Mouse (Mus musculus): Measurements from ENCODE around the gene Dusp10. TPM values are rescaled to one million over a fixed set of nuclear protein-coding genes. Genes with fewer than 3 reads are reported as not detected.

Dusp10 gene
- total and polyA plus RNA-seq, 2 experiments = 2.1 to 6.5 TPM

GRCm38 (mm10) chr1:184046070-184046677, 33.1 kb downstream of the Dusp10 start:
- H3K9ac ChIP-seq (ENCODE audit: low read depth, low read length) = no peak overlapping the region
- peaks cover 9% of the 10 kb centered on the region for H3K4me1 ChIP-seq (ENCODE audit: control insufficient read depth, insufficient read depth, low read length)
- peaks cover 26% of the 10 kb centered on the region; the same call in 1 of the 2 replicates for H3K79me2 ChIP-seq (ENCODE audit: control insufficient read depth, insufficient read depth, low read length)
- no peak for DNase-seq (ENCODE audit: extremely low read depth, low read depth, low spot score)
- H3K4me3 ChIP-seq (ENCODE audit: insufficient read depth, low read depth, low read length) = no peak overlapping the region
- no peaks in the 10 kb centered on the region; the same call in 1 of the 2 replicates for H3K36me3 ChIP-seq (ENCODE audit: control insufficient read depth, insufficient read depth, low read length)
- H3K27me3 ChIP-seq (ENCODE audit: control insufficient read depth, insufficient read depth, low read length) = no peaks in the 10 kb centered on the region
- no peak overlapping the region for H3K27ac ChIP-seq (replicated peaks; ENCODE audit: insufficient read depth, low read depth, low read length)
- no peak for TF ChIP-seq POLR2A (IDR thresholded peaks at IDR 0.05; ENCODE audit: extremely low read depth, insufficient read depth, low read length)
- no peak for TF ChIP-seq CTCF (IDR thresholded peaks at IDR 0.05; ENCODE audit: low read depth, low read length)
- 86% methylated on average over 6 of the region's 6 CpGs for WGBS

- no peak for DNase-seq (ENCODE audit: extremely low read depth, low read depth, low spot score)
- no peaks in the 10 kb centered on the region; the same call in 1 of the 2 replicates for H3K36me3 ChIP-seq (ENCODE audit: control insufficient read depth, insufficient read depth, low read length)
- no peak overlapping the region; the same call in 1 of the 2 replicates for H3K27ac ChIP-seq (replicated peaks; ENCODE audit: insufficient read depth, low read depth, low read length)
- H3K79me2 ChIP-seq (ENCODE audit: control insufficient read depth, insufficient read depth, low read length) = peaks cover 20% of the 10 kb centered on the region; the same call in 1 of the 2 replicates
- no peak for TF ChIP-seq CTCF (IDR thresholded peaks at IDR 0.05; ENCODE audit: low read depth, low read length)
- no peak for TF ChIP-seq POLR2A (IDR thresholded peaks at IDR 0.05; ENCODE audit: extremely low read depth, insufficient read depth, low read length)
- no peaks in the 10 kb centered on the region for H3K27me3 ChIP-seq (ENCODE audit: control insufficient read depth, insufficient read depth, low read length)
- H3K4me3 ChIP-seq (ENCODE audit: insufficient read depth, low read depth, low read length) = no peak overlapping the region
- WGBS = 74% methylated on average over 9 of the region's 9 CpGs
- no peak overlapping the region for H3K9ac ChIP-seq (ENCODE audit: low read depth, low read length)
- peaks cover 20% of the 10 kb centered on the region for H3K4me1 ChIP-seq (ENCODE audit: control insufficient read depth, insufficient read depth, low read length)
Observed at GRCm38 (mm10) chr1:184047818-184048217, 34.7 kb downstream of the Dusp10 start.

- WGBS = 28% methylated on average over 10 of the region's 10 CpGs
- H3K27me3 ChIP-seq (ENCODE audit: control insufficient read depth, insufficient read depth, low read length) = no peaks in the 10 kb centered on the region
- peak overlapping the region; percentile 22; the same call in 1 of the 2 replicates for H3K4me3 ChIP-seq (ENCODE audit: insufficient read depth, low read depth, low read length)
- no peaks in the 10 kb centered on the region; the same call in 1 of the 2 replicates for H3K36me3 ChIP-seq (ENCODE audit: control insufficient read depth, insufficient read depth, low read length)
- H3K9ac ChIP-seq (ENCODE audit: low read depth, low read length) = no peak overlapping the region
- peaks cover 26% of the 10 kb centered on the region for H3K4me1 ChIP-seq (ENCODE audit: control insufficient read depth, insufficient read depth, low read length)
- H3K79me2 ChIP-seq (ENCODE audit: control insufficient read depth, insufficient read depth, low read length) = peaks cover 17% of the 10 kb centered on the region; the same call in 1 of the 2 replicates
- TF ChIP-seq POLR2A (IDR thresholded peaks at IDR 0.05; ENCODE audit: extremely low read depth, insufficient read depth, low read length) = no peak
- TF ChIP-seq CTCF (IDR thresholded peaks at IDR 0.05; ENCODE audit: low read depth, low read length) = no peak
- DNase-seq (ENCODE audit: extremely low read depth, low read depth, low spot score) = peak; percentile 45
- H3K27ac ChIP-seq (replicated peaks; ENCODE audit: insufficient read depth, low read depth, low read length) = peak overlapping the region; percentile 66
Observed at GRCm38 (mm10) chr1:184048675-184049418, 35.7 kb downstream of the Dusp10 start.

- 85% methylated on average over 1 of the region's 1 CpGs for WGBS
- H3K4me3 ChIP-seq (ENCODE audit: insufficient read depth, low read depth, low read length) = no peak overlapping the region
- peaks cover 10% of the 10 kb centered on the region; the same call in 1 of the 2 replicates for H3K79me2 ChIP-seq (ENCODE audit: control insufficient read depth, insufficient read depth, low read length)
- no peak for TF ChIP-seq POLR2A (IDR thresholded peaks at IDR 0.05; ENCODE audit: extremely low read depth, insufficient read depth, low read length)
- TF ChIP-seq CTCF (IDR thresholded peaks at IDR 0.05; ENCODE audit: low read depth, low read length) = no peak
- no peak for DNase-seq (ENCODE audit: extremely low read depth, low read depth, low spot score)
- H3K9ac ChIP-seq (ENCODE audit: low read depth, low read length) = no peak overlapping the region
- no peaks in the 10 kb centered on the region for H3K36me3 ChIP-seq (ENCODE audit: control insufficient read depth, insufficient read depth, low read length)
- H3K4me1 ChIP-seq (ENCODE audit: control insufficient read depth, insufficient read depth, low read length) = peaks cover 31% of the 10 kb centered on the region
- H3K27ac ChIP-seq (replicated peaks; ENCODE audit: insufficient read depth, low read depth, low read length) = no peak overlapping the region
- H3K27me3 ChIP-seq (ENCODE audit: control insufficient read depth, insufficient read depth, low read length) = no peaks in the 10 kb centered on the region
Observed at GRCm38 (mm10) chr1:184051286-184051685, 38.2 kb downstream of the Dusp10 start.

GRCm38 (mm10) chr1:184051824-184052223, 38.7 kb downstream of the Dusp10 start:
- DNase-seq (ENCODE audit: extremely low read depth, low read depth, low spot score) = peak; percentile 84
- peak overlapping the region; percentile 14 for H3K27ac ChIP-seq (replicated peaks; ENCODE audit: insufficient read depth, low read depth, low read length)
- 6% methylated on average over 6 of the region's 6 CpGs for WGBS

More at GRCm38 (mm10) chr1:184051824-184052223, 38.7 kb downstream of the Dusp10 start:
- TF ChIP-seq CTCF (IDR thresholded peaks at IDR 0.05; ENCODE audit: low read depth, low read length) (no peak), POLR2A (IDR thresholded peaks at IDR 0.05; ENCODE audit: extremely low read depth, insufficient read depth, low read length) (no peak)
- H3K4me1 ChIP-seq (ENCODE audit: control insufficient read depth, insufficient read depth, low read length) = peaks cover 31% of the 10 kb centered on the region
- H3K27me3 ChIP-seq (ENCODE audit: control insufficient read depth, insufficient read depth, low read length) = no peaks in the 10 kb centered on the region
- H3K9ac ChIP-seq (ENCODE audit: low read depth, low read length) = no peak overlapping the region
- peaks cover 10% of the 10 kb centered on the region; the same call in 1 of the 2 replicates for H3K79me2 ChIP-seq (ENCODE audit: control insufficient read depth, insufficient read depth, low read length)
- no peaks in the 10 kb centered on the region for H3K36me3 ChIP-seq (ENCODE audit: control insufficient read depth, insufficient read depth, low read length)
- no peak overlapping the region for H3K4me3 ChIP-seq (ENCODE audit: insufficient read depth, low read depth, low read length)
